Mouse (Mus musculus) liver, embryonic 11.5 days (tissue): ENCODE results near the gene Ces4a. TPM values are rescaled to one million over a fixed set of nuclear protein-coding genes. Genes with fewer than 3 reads are reported as not detected.
A peak's percentile ranks its signal among the peaks of the same experiment; 100 is the strongest.

Experiments
- ATAC-seq: fragments of 200-750 bp; cut with Nextera tagmentation; replicated peaks from 2 replicates; pipeline ENCODE4 v1.8.0; 2017; ENCODE audit warnings: moderate number of reproducible peaks, mild to moderate bottlenecking, moderate TSS enrichment, moderate library complexity; ENCODE audit not compliant: low FRiP score
- DNase-seq: peaks from one replicate; pipeline ENCODE4 v3.0.0-alpha.2; 2017; ENCODE audit warnings: low spot score
- H3K27ac ChIP-seq: fragments of 300-500 bp; sonication (generic); 2 replicates; pipeline ENCODE4 v1.5.1; 2014; ENCODE audit warnings: mild to moderate bottlenecking, low read depth, low read length, control low read depth
- H3K27me3 ChIP-seq: fragments of 300-500 bp; sonication (generic); replicated peaks from 2 replicates; pipeline ENCODE4 v1.6.1; 2014; ENCODE audit warnings: low read length, mixed read lengths; ENCODE audit not compliant: control insufficient read depth, insufficient read depth
- H3K36me3 ChIP-seq: fragments of 300-500 bp; sonication (generic); 2 replicates; pipeline ENCODE4 v1.6.1; 2014; ENCODE audit warnings: mild to moderate bottlenecking, low read length, moderate library complexity, mixed read lengths; ENCODE audit not compliant: control insufficient read depth, insufficient read depth
- H3K4me1 ChIP-seq: fragments of 300-500 bp; sonication (generic); replicated peaks from 2 replicates; pipeline ENCODE4 v1.6.1; 2014; ENCODE audit warnings: low read length, mixed read lengths; ENCODE audit not compliant: control insufficient read depth, insufficient read depth
- H3K4me2 ChIP-seq: fragments of 300-500 bp; sonication (generic); 2 replicates; pipeline ENCODE4 v1.6.1; 2014; ENCODE audit warnings: mild to moderate bottlenecking, control low read depth, moderate library complexity
- H3K4me3 ChIP-seq: fragments of 300-500 bp; sonication (generic); 2 replicates; pipeline ENCODE4 v1.5.1; 2014; ENCODE audit warnings: low read depth, low read length, control low read depth
- H3K9ac ChIP-seq: fragments of 300-500 bp; sonication (generic); 2 replicates; pipeline ENCODE4 v1.6.1; 2014; ENCODE audit warnings: low read depth, low read length, control low read depth
- H3K9me3 ChIP-seq: fragments of 300-500 bp; sonication (generic); 2 replicates; pipeline ENCODE4 v1.6.1; 2016; ENCODE audit warnings: low read length, inconsistent platforms, mixed read lengths; ENCODE audit not compliant: control insufficient read depth
- WGBS: fragments of 180-500 bp; shearing (Covaris S2); extraction: QIAGEN DNeasy Blood & Tissue Kit; methylation state at CpG from one replicate; pipeline ENCODE4 v1.1.7; 2014; 5-methylcytosine and 5-hydroxymethylcytosine counted together
- polyA plus RNA-seq: library from polyadenylated mRNA; unstranded; fragments of >200 nt; fragmentation: Nextera tagmentation; extraction: Ambion mirVana; gene quantifications from 2 replicates; pipeline ENCODE4 v1.2.1, GENCODE M21; 2014

Gene Ces4a
- polyA plus RNA-seq, 1 experiment from 2014 or later: not detected

- H3K9ac ChIP-seq: no peak overlapping the region
- H3K36me3 ChIP-seq: no peaks in the 10 kb centered on the region
- no peaks in the 10 kb centered on the region for H3K9me3 ChIP-seq
- H3K4me3 ChIP-seq: no peak overlapping the region
- H3K4me1 ChIP-seq: no peaks in the 10 kb centered on the region
- no peak for DNase-seq
- WGBS: 54% methylated on average over 3 of the region's 3 CpGs
- H3K27me3 ChIP-seq: no peaks in the 10 kb centered on the region
- no peak overlapping the region for H3K27ac ChIP-seq
- no peak overlapping the region for H3K4me2 ChIP-seq
- ATAC-seq: no peak
Measured at GRCm38 (mm10) chr8:105161121-105161652, 29.6 kb downstream of the Ces4a start.

DNA sequence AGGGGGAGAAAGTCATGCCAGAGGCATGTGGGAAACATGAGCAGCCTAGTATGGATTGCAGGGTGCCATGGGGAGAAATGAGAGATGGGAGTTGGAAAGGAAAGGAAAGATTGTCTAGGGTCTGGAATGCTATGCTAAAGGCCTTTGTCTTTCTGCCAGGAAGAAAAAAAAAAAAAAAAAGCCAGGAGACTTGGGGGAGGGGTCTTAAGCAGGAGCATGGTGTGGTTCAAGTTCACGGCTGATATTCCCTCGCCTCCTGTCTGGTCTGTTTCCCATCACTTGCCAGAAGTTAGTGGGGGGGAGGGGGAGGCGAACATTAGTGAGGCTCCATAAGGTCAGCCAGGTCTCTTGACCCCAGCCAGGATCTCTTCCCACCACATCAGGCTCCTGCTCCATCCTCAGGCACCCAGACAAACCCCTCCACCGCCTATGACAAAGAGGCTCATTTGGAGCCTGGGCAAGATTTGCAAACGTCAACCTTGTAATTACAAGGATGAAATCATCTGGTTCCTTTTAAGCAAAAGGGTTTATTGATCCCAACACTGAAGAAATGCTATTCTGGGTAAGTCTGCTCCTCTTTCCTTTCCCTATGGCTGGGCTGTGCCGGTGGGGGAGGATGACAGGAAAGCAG is 32.8 kb downstream of the Ces4a start:
- H3K4me3 ChIP-seq: no peak overlapping the region
- DNase-seq (no peak), ATAC-seq (no peak; the same call in 1 of the 2 replicates)
- H3K9ac ChIP-seq: no peak overlapping the region; the same call in 1 of the 2 replicates
- H3K4me2 ChIP-seq: no peak overlapping the region
- H3K27ac ChIP-seq: peak overlapping the region; percentile 16
- H3K4me1 ChIP-seq: no peaks in the 10 kb centered on the region
- H3K36me3 ChIP-seq: no peaks in the 10 kb centered on the region
- WGBS: 29% methylated on average over 6 of the region's 6 CpGs
- H3K27me3 ChIP-seq: no peaks in the 10 kb centered on the region
- no peaks in the 10 kb centered on the region for H3K9me3 ChIP-seq

DNA sequence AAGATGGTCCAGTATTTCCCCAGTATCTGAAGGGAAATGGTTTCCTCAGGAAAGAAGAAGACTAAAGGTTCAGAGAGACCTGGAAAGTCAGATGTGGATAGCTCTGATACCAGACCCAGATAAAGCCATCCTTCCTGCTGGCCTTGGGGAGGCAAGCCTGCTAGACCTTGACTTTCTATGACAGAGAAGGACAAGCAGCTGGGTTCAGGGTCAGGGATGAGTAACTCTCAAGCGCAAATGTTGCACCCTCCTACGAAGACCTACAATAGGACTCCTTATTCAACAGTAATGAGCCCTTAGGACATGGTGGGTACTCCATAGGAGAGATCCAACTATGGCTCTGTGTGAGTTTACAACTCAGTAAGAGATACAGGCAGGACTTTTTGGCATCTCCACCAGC is 33.6 kb downstream of the Ces4a start:
- Histone ChIP-seq H3K36me3 (no peaks in the 10 kb centered on the region), H3K4me2 (no peak overlapping the region), H3K9me3 (no peaks in the 10 kb centered on the region), H3K4me3 (no peak overlapping the region), H3K9ac (no peak overlapping the region), H3K4me1 (no peaks in the 10 kb centered on the region), H3K27me3 (no peaks in the 10 kb centered on the region), H3K27ac (no peak overlapping the region)
- WGBS: 82% methylated on average over 2 of the region's 2 CpGs
- DNase-seq: no peak
- ATAC-seq: no peak

DNA sequence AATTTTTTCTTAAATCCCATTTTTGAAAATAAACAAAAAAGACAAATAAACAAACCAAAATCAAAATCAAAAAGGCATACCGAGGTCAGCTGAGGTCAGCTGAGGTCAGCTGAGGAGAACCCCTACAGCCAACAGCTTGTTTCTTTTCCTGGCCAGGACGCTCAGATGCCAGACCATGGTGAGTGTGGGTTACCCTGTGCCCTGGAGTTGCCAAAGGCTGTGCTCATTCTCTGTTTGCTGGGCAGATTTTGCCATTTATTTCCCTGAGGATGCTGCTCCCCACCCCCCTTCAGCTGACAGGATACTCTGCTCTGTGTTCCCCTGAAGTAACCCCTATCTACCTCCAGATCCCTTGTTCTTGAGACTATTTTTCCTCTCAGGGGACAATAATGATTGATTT is 35.5 kb downstream of the Ces4a start:
- DNase-seq (no peak), ATAC-seq (no peak)
- Histone ChIP-seq H3K4me1 (no peaks in the 10 kb centered on the region), H3K27me3 (peaks cover 3% of the 10 kb centered on the region; the same call in 1 of the 2 replicates), H3K9me3 (no peaks in the 10 kb centered on the region), H3K9ac (no peak overlapping the region), H3K36me3 (no peaks in the 10 kb centered on the region), H3K27ac (no peak overlapping the region), H3K4me2 (no peak overlapping the region), H3K4me3 (no peak overlapping the region)
- 78% methylated on average over 2 of the region's 2 CpGs for WGBS

GRCm38 (mm10) chr8:105169582-105169981 is 38.0 kb downstream of the Ces4a start:
- no peak overlapping the region for H3K9ac ChIP-seq
- H3K4me2 ChIP-seq: peak overlapping the region; percentile 96
- ATAC-seq: no peak
- peaks cover 4% of the 10 kb centered on the region; the same call in 1 of the 2 replicates for H3K4me1 ChIP-seq
- no peaks in the 10 kb centered on the region for H3K9me3 ChIP-seq
- no peak overlapping the region for H3K27ac ChIP-seq
- no peak overlapping the region; the same call in 1 of the 2 replicates for H3K4me3 ChIP-seq
- no peaks in the 10 kb centered on the region for H3K36me3 ChIP-seq
- 50% methylated on average over 3 of the region's 3 CpGs for WGBS
- no peak for DNase-seq
- H3K27me3 ChIP-seq: peaks cover 3% of the 10 kb centered on the region; the same call in 1 of the 2 replicates

GRCm38 (mm10) chr8:105170041-105170380 is 38.4 kb downstream of the Ces4a start:
- peak overlapping the region; percentile 96 for H3K4me2 ChIP-seq
- WGBS: 4% methylated on average over 5 of the region's 5 CpGs
- peak overlapping the region; percentile 83 for H3K4me3 ChIP-seq
- H3K9me3 ChIP-seq: no peaks in the 10 kb centered on the region
- peak overlapping the region; percentile 87 for H3K9ac ChIP-seq
- H3K4me1 ChIP-seq: peaks cover 4% of the 10 kb centered on the region; the same call in 1 of the 2 replicates
- ATAC-seq (no peak), DNase-seq (no peak)
- H3K27ac ChIP-seq: peak overlapping the region; percentile 73; the same call in 1 of the 2 replicates
- H3K27me3 ChIP-seq: peaks cover 3% of the 10 kb centered on the region; the same call in 1 of the 2 replicates
- no peaks in the 10 kb centered on the region for H3K36me3 ChIP-seq

DNA sequence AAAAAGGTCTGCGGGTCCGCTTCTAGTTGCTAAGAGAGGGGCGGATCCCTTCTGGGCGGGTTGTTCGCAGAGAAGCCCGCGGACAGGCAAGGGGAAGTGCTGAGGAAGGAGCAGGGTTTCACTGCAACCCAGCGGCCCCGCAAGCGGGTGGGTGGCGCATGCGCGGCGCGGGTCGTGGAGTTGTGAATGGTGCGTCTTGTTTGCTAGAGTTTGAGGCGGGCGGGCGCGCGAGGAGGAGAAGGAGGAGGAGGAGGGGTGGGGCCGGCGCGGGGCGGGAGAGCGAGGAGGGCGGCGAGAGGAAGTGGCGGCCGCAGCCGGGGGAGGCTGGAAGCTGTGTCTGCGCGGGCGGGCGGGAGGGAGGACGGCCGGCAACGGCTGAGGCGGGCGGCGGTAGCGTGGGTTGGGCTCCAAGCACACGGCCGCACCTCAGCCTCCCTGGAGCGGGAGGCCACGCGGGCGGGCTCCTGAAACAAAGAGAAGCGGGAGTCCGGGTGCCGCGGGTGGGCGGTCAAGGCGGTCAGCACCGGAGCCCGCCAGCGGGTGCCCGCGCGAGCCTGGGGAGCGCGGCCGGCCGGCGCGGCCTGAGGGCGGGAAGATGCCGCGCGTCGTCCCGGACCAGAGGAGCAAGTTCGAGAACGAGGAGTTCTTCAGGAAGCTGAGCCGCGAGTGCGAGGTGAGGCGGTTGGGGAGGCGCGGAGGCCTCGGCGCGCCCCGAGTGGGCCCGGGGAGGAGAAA is 38.9 kb downstream of the Ces4a start, which contains the start of gene Cbfb:
Gene Cbfb (plus strand): TSS at position 294 of the 735 bp plus-strand sequence.
- DNase-seq (peak; percentile 95), ATAC-seq (peak; percentile 85)
- peak within 1 kb of the TSS; percentile 73 for H3K27ac ChIP-seq
- H3K9me3 ChIP-seq: no peaks in the 10 kb centered on the region
- H3K36me3 ChIP-seq: no peaks in the 10 kb centered on the region
- peaks cover 3% of the 10 kb centered on the region; the same call in 1 of the 2 replicates for H3K27me3 ChIP-seq
- peaks cover 4% of the 10 kb centered on the region; the same call in 1 of the 2 replicates for H3K4me1 ChIP-seq
- peak within 1 kb of the TSS; percentile 96 for H3K4me2 ChIP-seq
- H3K4me3 ChIP-seq: peak within 1 kb of the TSS; percentile 83
- under 1% methylated on average over 74 of the region's 86 CpGs for WGBS
- peak within 1 kb of the TSS; percentile 87 for H3K9ac ChIP-seq

DNA sequence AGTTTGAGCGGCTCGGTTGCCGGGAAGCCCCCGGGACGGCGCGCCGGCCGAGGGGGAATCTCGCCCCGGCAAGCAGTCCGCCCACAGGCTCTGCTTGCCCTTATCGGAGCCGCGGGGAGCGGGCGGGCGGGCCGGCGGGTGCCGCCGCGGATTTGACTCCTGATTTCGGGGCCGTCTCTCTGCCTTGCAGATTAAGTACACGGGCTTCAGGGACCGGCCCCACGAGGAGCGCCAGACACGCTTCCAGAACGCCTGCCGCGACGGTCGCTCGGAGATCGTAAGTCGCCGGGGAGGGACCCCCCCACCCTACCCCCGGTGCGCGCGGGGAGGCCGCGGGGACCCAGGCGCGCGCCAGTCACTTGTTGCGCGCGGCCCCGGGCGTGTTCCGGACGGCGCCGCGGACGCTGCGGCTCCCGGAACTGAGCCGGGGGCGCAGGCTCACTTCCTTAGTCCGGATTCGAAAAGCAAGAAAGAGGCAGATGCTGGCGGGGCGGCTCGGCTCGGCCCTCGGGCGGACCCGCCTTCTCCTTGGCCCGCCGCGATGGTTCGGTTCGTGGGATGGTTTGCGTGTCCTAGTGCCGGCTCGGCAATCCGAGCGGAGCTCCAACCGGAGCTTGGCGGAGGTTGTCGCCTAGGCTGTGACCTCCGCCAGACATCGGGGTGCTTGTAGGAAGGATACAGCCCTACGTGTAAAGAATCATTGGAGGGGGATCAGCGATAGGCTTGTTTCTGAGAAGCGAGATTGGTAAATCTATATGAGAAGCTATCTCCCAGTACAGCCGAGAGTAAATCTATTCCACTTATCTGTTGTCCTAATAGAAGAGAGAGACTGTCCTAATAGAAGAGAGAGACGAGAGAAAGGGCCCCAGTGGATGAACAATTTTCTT is 39.8 kb downstream of the Ces4a start:
- peak overlapping the region; percentile 87 for H3K9ac ChIP-seq
- peak; percentile 48 for ATAC-seq
- peak; percentile 67 for DNase-seq
- peak overlapping the region; percentile 73 for H3K27ac ChIP-seq
- H3K4me3 ChIP-seq: peak overlapping the region; percentile 83
- under 1% methylated on average over 91 of the region's 92 CpGs for WGBS
- peak overlapping the region; percentile 96 for H3K4me2 ChIP-seq
- H3K4me1 ChIP-seq: peaks cover 4% of the 10 kb centered on the region; the same call in 1 of the 2 replicates
- H3K36me3 ChIP-seq: peaks cover 3% of the 10 kb centered on the region; the same call in 1 of the 2 replicates
- peaks cover 3% of the 10 kb centered on the region; the same call in 1 of the 2 replicates for H3K27me3 ChIP-seq
- no peaks in the 10 kb centered on the region for H3K9me3 ChIP-seq
